In genomic region chr4:118137857-118138256, GRCm38 (mm10) we compare ENCODE assay signal across 16 mouse cellular contexts. TPM values are rescaled to one million over a fixed set of nuclear protein-coding genes. Genes with fewer than 3 reads are reported as not detected.
DNase-seq lines count a peak whose midpoint lies in the region; ATAC-seq and TF ChIP-seq lines count a peak whose summit lies in the region.
"Had no signal": no experiment of that assay in that cellular context is flagged by ENCODE, and none has a peak within 500 bp of the region (broad histone marks: within the 10 kb centered on the region; RNA-seq: fewer than 3 reads in every experiment).

No protein-coding gene starts in this region.

- 74% methylated on average over 16 of the region's 16 CpGs for WGBS in lung, adult 2 months

- no peak for ATAC-seq in megakaryocyte progenitor cell, adult 5-6 weeks (replicated peaks; ENCODE audit: poor library complexity)
- ATAC-seq: forebrain, embryonic 13.5 days; midbrain, embryonic 16.5 days had no signal

- H3K4me3 ChIP-seq in lung, adult 2 months (replicated peaks; ENCODE audit: extremely low read depth, low read depth, low read length): no peak overlapping the region
- H3K4me3 ChIP-seq: forebrain, embryonic 13.5 days; limb, embryonic 15.5 days; lung, embryonic 15.5 days; stomach, embryonic 15.5 days had no signal

- DNase-seq in layer of hippocampus, adult 11-12 months (ENCODE audit: low spot score): peak; percentile 68
- no peak for DNase-seq in layer of hippocampus, postnatal 14 days (ENCODE audit: low spot score in 2 of 2)
- DNase-seq in lung, adult 18-20 months: peak; percentile 45 to 46
- DNase-seq in lung, adult 2 months: no peak
- DNase-seq in lung, postnatal 10 days: peak; percentile 53
- DNase-seq in testis, postnatal 14 days (ENCODE audit: low spot score): no peak
- DNase-seq: adrenal gland, adult 8-10 months; gastrocnemius, postnatal 14 days; kidney, adult 18-20 months; kidney, postnatal 10 days had no signal

- TF ChIP-seq POLR2A in lung, adult 2 months (IDR thresholded peaks at IDR 0.05; ENCODE audit: borderline replicate concordance, extremely low read depth, low read depth, low read length): no peak

- peaks cover 6% of the 10 kb centered on the region; the same call in 1 of the 2 replicates for H3K4me1 ChIP-seq in lung, adult 2 months (ENCODE audit: control insufficient read depth, insufficient read depth, low read length)

- no peak for TF ChIP-seq CTCF in lung, adult 2 months (IDR thresholded peaks at IDR 0.05; ENCODE audit: insufficient read depth, low read length)

RNA-seq across cellular contexts. Expression of gene St3gal3, which starts 3.1 kb away (rescaled TPM):
- 10 to 100 TPM; 40.7 to 43.0 TPM for total RNA-seq in layer of hippocampus, postnatal 14 days (2021)
- 20.1 and 23.4 TPM in 2 replicates for polyA plus RNA-seq in lung, adult 2 months (2012; rRNA removed)
- 3.9 and 4.6 TPM in 2 replicates for total RNA-seq in megakaryocyte progenitor cell, adult 5-6 weeks (2015)
- total RNA-seq in megakaryocyte progenitor cell, adult 5-6 weeks (2017): 4.7 and 5.2 TPM in 2 replicates

RNA-seq across cellular contexts. Expression of gene Kdm4a, which starts 42.0 kb away (rescaled TPM):
- 10 to 100 TPM; 52.6 to 55.7 TPM for total RNA-seq in layer of hippocampus, postnatal 14 days (2021)
- polyA plus RNA-seq in lung, adult 2 months (2012; rRNA removed): 25.6 and 36.0 TPM in 2 replicates
- total RNA-seq in megakaryocyte progenitor cell, adult 5-6 weeks (2015): 9.1 and 9.6 TPM in 2 replicates
- total RNA-seq in megakaryocyte progenitor cell, adult 5-6 weeks (2017): 20.2 and 27.5 TPM in 2 replicates

Comparison
In these comparisons a context has a peak if more than half of its experiments do, and no peak if none do; other contexts are left out.
1. DNase-seq: peak in layer of hippocampus, adult 11-12 months (single experiment), lung, adult 18-20 months (2 of 2) and lung, postnatal 10 days (single experiment); none in layer of hippocampus, postnatal 14 days (0 of 2), lung, adult 2 months (single experiment) and testis, postnatal 14 days (single experiment).
2. RNA of gene St3gal3, which starts 3.1 kb away (total RNA-seq): 40.7 to 43.0 TPM in layer of hippocampus, postnatal 14 days; 3.9 to 5.2 TPM in megakaryocyte progenitor cell, adult 5-6 weeks; every median in the first group is over 4 times any median in the second.